Mouse (Mus musculus): ENCODE measurements at regions not wholly inside any gene's neighbourhood (a gene's known extent, or its start where the extent isn't known, plus 50 kb on each side); places are given as distances from the start of the nearest gene placed in this dataset.
A peak's percentile ranks its signal among the peaks of the same experiment; 100 is the strongest.

DNA sequence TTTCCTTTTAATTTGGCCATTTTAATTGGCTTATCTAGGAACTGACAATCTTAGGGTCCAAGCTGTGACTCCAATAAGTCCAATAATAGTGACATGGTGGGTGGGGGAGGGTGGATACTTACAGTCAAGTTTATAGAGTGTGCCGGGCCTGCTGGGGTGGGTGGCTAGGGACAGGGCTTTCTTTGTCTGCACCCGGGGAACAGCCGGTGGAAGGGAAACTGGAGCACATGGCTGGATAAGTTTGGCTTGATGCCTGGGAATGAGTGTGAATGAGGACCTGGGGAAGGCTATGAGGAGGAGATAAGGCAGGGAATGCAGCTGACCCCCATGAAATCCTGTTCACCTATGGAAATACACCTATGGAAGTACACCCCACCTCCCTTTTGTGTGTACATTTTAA is 81.7 kb upstream of the Cers4 start:
- DNase-seq (ENCODE audit: low spot score in 2 of 2): no peak

DNA sequence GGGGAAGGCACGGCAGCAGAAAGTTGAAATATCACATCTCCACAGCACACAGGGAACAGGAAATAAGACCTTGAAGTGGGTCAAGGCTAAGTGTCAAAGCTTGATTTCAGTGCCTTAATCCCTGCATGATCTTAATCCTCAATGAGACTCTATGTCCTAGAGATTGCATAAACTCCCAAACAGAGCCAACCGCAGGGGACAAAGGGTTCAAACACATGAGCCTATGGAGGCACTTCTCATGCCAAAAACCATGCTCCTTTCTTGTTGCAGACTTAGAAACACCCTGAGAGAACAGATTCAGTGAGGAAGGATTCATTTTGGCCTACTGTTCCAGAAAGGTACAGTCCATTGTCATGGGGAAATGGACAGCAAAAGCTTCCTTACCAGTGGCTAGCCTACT is 81.0 kb upstream of the Cers4 start:
- DNase-seq (ENCODE audit: low spot score in 2 of 2): no peak

DNA sequence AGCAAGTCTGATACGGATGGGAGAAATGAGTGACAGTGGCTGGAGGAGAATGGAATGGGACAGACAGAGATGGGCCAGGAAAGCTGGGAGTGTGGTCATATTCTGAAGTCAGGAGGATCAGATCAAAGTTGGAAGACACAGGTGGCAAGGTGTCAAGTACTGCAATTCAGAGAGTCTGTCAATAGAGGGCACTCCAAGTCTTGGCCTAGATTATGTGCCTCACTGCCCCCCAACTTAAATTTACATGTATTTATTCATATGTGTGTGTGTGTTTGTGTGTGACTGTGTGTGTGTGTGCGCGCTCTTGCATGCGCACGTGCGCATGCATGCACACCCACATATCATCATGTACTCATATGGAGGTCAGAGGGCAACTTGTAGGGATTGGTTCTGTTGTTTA is 79.6 kb upstream of the Cers4 start:
- no peak for DNase-seq (ENCODE audit: low spot score in 2 of 2)

DNA sequence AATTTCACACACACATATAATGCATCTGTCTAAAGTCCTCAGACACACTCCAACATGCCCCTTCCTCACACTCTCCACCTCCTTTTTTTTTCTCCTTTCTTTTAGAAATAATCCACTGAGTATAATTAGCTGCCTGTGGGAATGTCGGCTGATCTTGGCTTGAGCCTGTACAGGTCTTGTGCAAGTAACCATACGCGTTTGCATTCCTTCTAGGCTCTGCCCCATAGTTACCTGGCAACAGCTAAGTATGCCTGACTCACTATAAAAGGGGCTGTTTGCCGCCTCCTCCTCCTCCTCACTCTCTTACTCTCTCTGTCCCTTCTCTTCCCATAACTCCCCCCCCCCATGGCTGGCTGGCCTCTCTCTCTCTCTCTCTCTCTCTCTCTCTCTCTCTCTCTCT is 79.1 kb upstream of the Cers4 start:
- peak in 1 of 2 experiments; percentile 22 for DNase-seq (ENCODE audit: low spot score in 2 of 2)

DNA sequence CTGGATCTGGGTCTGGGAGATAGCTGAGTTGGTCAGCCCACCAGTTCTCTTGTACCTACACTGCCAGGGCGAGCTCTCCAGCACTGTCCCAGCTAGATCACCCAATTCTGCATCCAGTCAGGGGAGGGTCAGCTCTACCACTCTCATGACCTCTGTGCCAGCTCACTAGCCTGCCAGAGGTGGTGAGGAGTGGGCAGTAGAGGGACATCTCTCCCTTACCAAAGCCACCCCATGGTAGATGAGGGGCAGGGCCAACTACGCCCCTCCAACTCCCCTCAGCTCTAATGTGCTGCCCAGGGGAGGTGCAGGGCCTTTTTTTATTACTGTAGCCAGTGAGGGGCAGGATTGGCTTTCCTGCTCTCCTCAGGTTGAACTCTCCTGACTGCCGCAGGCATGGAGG is 75.7 kb upstream of the Cers4 start:
- no peak for DNase-seq (ENCODE audit: low spot score in 2 of 2)

DNA sequence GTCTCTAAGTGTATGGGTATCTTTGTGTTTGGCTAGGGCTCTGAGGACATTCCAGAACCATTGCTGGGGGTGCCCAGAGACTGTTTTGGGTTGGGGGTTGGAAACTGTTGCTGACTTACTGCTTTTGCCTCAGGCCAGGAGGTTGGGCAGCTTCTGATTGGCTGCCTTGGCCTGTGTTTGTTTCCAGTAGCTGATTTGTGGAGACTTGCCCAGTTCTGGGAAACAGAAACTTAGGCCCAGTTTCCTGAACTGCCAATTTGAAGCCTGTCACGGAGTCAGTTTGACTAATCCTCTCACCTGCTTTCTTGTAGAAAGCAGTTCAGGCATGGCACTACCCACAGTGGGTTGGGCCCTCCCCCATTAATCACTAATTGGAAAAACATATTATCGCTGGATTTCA is 59.7 kb upstream of the Cers4 start:
- no peak for DNase-seq (ENCODE audit: low spot score in 2 of 2)

DNA sequence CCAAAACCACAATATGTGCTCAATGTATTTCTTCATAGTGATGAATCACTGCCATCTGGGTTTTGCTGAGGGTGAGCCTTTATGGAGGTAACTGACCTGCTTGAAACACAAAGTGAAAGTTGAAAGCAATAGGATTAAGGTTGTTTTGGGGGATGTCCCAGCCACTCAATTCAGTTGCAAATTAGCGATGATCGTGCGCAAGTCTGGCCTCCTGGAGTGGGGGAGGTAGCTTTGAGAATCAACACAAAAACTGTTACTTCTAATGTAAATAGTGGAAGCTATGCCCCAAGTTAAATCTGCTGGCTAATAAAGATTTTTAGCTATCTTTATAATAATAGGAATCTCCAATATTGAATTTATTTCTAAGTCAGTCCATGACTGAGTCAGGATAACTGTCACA is 56.3 kb upstream of the Cers4 start:
- no peak for DNase-seq (ENCODE audit: low spot score in 2 of 2)

All from left cerebral cortex, adult 8-10 months (tissue).